ENCODE assay signal across 8 mouse cellular contexts in the genomic region with DNA sequence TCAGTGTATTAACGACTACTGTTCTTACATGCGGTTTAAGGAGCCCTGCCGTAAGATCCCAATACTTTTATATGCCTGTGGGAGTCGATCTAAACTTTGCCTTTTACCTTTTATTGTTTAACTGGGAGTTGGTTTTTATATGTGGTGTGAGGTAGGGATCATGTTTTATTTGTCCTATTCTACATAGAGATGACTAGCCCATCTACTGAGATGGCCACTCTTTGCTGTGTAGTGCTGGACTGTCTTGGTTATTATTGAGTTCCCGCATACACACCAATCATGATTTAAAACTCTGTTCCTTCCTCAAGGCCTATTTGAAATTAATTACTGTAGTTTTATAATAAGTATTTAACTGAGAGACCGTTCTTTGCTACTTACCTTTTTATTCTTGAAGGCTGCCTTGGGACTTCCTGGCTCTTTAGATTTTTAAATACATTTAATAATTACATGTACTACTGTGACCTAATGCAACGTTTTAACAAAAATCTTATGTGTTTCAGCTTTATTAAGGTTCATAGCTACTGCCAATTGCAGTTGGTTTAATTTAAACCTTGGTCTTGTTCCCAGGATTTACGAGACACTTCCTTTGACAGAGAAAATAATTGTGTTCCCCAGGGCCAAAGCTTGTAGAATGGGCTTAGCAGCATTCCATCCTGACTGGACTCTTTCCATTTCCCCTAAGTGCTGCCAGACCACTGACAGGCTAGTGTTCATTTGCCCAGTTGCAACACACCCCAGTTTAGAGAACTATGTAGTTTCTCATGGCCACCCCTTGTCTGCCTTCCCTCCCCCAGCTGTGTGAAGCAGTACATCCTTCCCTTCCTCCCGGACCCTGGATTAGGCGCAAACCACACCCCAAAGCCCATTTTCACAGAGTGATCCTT. TPM values are rescaled to one million over a fixed set of nuclear protein-coding genes. Genes with fewer than 3 reads are reported as not detected.
A peak's percentile ranks its signal among the peaks of the same experiment; 100 is the strongest.
DNase-seq lines count a peak whose midpoint lies in the region; ATAC-seq and TF ChIP-seq lines count a peak whose summit lies in the region.
"Had no signal": no experiment of that assay in that cellular context is flagged by ENCODE, and none has a peak within 500 bp of the region (broad histone marks: within the 10 kb centered on the region; RNA-seq: fewer than 3 reads in every experiment).

No protein-coding gene starts in this region.

- peak; percentile 54 for DNase-seq in kidney, adult 2 months
- peak; percentile 56 to 61 for DNase-seq in heart, postnatal 10 days
- DNase-seq in lung, postnatal 36 days: peak; percentile 53
- DNase-seq in right cerebral cortex, postnatal 36 days (ENCODE audit: low spot score in 2 of 2): no peak

- H3K9me3 ChIP-seq in kidney, embryonic 16.5 days (ENCODE audit: low read length): 0 out of 2 replicates have a peak, but pooled peaks cover 2% of the 10 kb centered on the region

- WGBS in kidney, adult 2 months: 64% methylated on average over 10 of the region's 10 CpGs
- 65% methylated on average over 10 of the region's 10 CpGs for WGBS in kidney, embryonic 16.5 days

- no peak for TF ChIP-seq CTCF in kidney, adult 2 months (conservative IDR thresholded peaks at IDR 0.05; ENCODE audit: insufficient read depth, insufficient read length, low read depth, low read length)

- no peak for ATAC-seq in kidney, embryonic 16.5 days (ENCODE audit: low FRiP score, low TSS enrichment)
- ATAC-seq in common myeloid progenitor, adult 5-6 weeks (replicated peaks; ENCODE audit: low read depth, poor library complexity, severe bottlenecking): peak; percentile 93
- no peak for ATAC-seq in erythroblast, adult 5-6 weeks (replicated peaks; ENCODE audit: low FRiP score, poor library complexity, severe bottlenecking)

- H3K4me3 ChIP-seq in kidney, adult 2 months (ENCODE audit: insufficient read depth, low read depth, low read length): no peak overlapping the region
- no peak overlapping the region for H3K4me3 ChIP-seq in kidney, embryonic 16.5 days (ENCODE audit: low read length)

- H3K9ac ChIP-seq in kidney, embryonic 16.5 days (replicated peaks; ENCODE audit: low read length): no peak overlapping the region

- H3K27ac ChIP-seq in kidney, adult 2 months (ENCODE audit: insufficient read depth, low read depth, low read length): no peak overlapping the region
- H3K27ac ChIP-seq in kidney, embryonic 16.5 days (ENCODE audit: low read length): no peak overlapping the region

- intact Hi-C loops in heart, postnatal 10 days (cut with DNase I): no loop called here

- no peaks in the 10 kb centered on the region for H3K36me3 ChIP-seq in kidney, adult 2 months (ENCODE audit: control insufficient read depth, insufficient read depth, low read length)
- no peaks in the 10 kb centered on the region for H3K36me3 ChIP-seq in kidney, embryonic 16.5 days (ENCODE audit: insufficient read depth, low read length)

- no peaks in the 10 kb centered on the region; the same call in 1 of the 2 replicates for H3K27me3 ChIP-seq in kidney, adult 2 months (replicated peaks; ENCODE audit: control insufficient read depth, insufficient read depth, low read length)
- H3K27me3 ChIP-seq in kidney, embryonic 16.5 days (ENCODE audit: insufficient read depth, low read length): no peaks in the 10 kb centered on the region

- no peak overlapping the region for H3K4me2 ChIP-seq in kidney, embryonic 16.5 days (replicated peaks; ENCODE audit: low read depth, low read length)

- TF ChIP-seq POLR2A in kidney, adult 2 months (IDR thresholded peaks at IDR 0.05; ENCODE audit: low read depth, low read length): no peak

- no peaks in the 10 kb centered on the region for H3K4me1 ChIP-seq in kidney, adult 2 months (ENCODE audit: control insufficient read depth, insufficient read depth, low read length)
- H3K4me1 ChIP-seq in kidney, embryonic 16.5 days (ENCODE audit: insufficient read depth, low read length): 0 out of 2 replicates have a peak, but pooled peaks cover 7% of the 10 kb centered on the region

RNA-seq across cellular contexts. Expression of gene Gpr83, which starts 17.9 kb away (rescaled TPM):
- 0.11 and 0.30 TPM in 2 replicates for polyA plus RNA-seq in kidney, adult 2 months (2012; rRNA removed)
- polyA plus RNA-seq in kidney, embryonic 16.5 days (2015; fragmentation: Nextera tagmentation; extraction: Ambion mirVana): 0.49 and 0.53 TPM in 2 replicates
- total RNA-seq in common myeloid progenitor, adult 5-6 weeks (2017): not detected in 2 replicates
- under 1 TPM in 1 of 2 experiments, not detected in 1; 0.07 TPM for total RNA-seq in heart, postnatal 10 days (2021)
- not detected in 2 replicates for total RNA-seq in erythroblast, adult 5-6 weeks (2015; ENCODE audit: low replicate concordance)
- 0.28 TPM in 1 of 2 replicates, not detected in the other for total RNA-seq in erythroblast, adult 5-6 weeks (2017; ENCODE audit: low replicate concordance)
- total RNA-seq: adrenal gland, postnatal 36 days had no signal

RNA-seq across cellular contexts. Expression of gene Ankrd49, which starts 57.5 kb away (rescaled TPM):
- polyA plus RNA-seq in kidney, adult 2 months (2012; rRNA removed): 4.0 and 5.0 TPM in 2 replicates
- polyA plus RNA-seq in kidney, embryonic 16.5 days (2015; fragmentation: Nextera tagmentation; extraction: Ambion mirVana): 40.3 and 40.5 TPM in 2 replicates
- 56.2 and 59.8 TPM in 2 replicates for total RNA-seq in common myeloid progenitor, adult 5-6 weeks (2017)
- total RNA-seq in heart, postnatal 10 days (2021): 1 to 10 TPM; 7.7 to 8.2 TPM
- total RNA-seq in erythroblast, adult 5-6 weeks (2015; ENCODE audit: low replicate concordance): 5.9 and 21.3 TPM in 2 replicates
- 13.6 and 18.0 TPM in 2 replicates for total RNA-seq in erythroblast, adult 5-6 weeks (2017; ENCODE audit: low replicate concordance)

RNA-seq across cellular contexts. Expression of gene Mre11a, which starts 57.7 kb away (rescaled TPM):
- 3.1 and 3.5 TPM in 2 replicates for polyA plus RNA-seq in kidney, adult 2 months (2012; rRNA removed)
- polyA plus RNA-seq in kidney, embryonic 16.5 days (2015; fragmentation: Nextera tagmentation; extraction: Ambion mirVana): 23.8 and 25.6 TPM in 2 replicates
- 74.8 and 83.5 TPM in 2 replicates for total RNA-seq in common myeloid progenitor, adult 5-6 weeks (2017)
- 10 to 100 TPM; 13.4 to 16.1 TPM for total RNA-seq in heart, postnatal 10 days (2021)
- 22.3 and 27.8 TPM in 2 replicates for total RNA-seq in erythroblast, adult 5-6 weeks (2015; ENCODE audit: low replicate concordance)
- 15.0 and 19.0 TPM in 2 replicates for total RNA-seq in erythroblast, adult 5-6 weeks (2017; ENCODE audit: low replicate concordance)

Comparison
In these comparisons a context has a peak if more than half of its experiments do, and no peak if none do; other contexts are left out.
1. DNase-seq: peak in kidney, adult 2 months (single experiment), heart, postnatal 10 days (2 of 2) and lung, postnatal 36 days (single experiment); none in right cerebral cortex, postnatal 36 days (0 of 2).